Mouse (Mus musculus): ENCODE data around the gene Aip. TPM values are rescaled to one million over a fixed set of nuclear protein-coding genes. Genes with fewer than 3 reads are reported as not detected.
"Not testable (repeated sequence)": the region's sequence is repeated elsewhere in the genome, so short reads cannot be mapped to it uniquely, and the experiment has no call there.

Gene Aip
- polyA plus RNA-seq, 1 experiment from 2014 or later, result 75.9 TPM

DNA sequence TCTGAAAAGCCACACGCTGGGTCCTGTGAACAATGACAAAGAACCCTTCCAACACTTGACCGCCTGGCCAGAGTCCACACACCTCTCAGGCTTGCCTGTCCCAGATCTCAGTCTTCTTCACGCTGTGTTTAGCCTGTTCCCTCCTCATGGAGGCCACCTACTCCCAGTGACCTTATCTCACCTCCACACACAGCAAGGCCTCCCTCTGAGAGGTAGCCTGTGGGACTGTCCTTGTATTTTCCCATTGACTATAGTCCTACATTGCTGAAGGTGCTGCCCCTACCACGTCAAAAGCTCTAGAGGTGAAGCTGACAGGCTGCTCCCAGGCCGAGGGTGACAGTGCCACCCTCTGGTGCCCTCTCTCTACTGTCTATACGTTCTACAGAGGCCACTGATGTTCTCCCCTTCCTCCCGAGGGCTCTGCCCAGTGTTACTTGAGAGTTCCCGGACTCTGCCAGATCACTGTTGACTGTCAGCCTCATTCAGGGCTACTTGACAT lies 45.1 kb downstream of the Aip start:
- Histone ChIP-seq H3K4me1 (no peaks in the 10 kb centered on the region), H3K36me3 (ENCODE audit: poor library complexity, severe bottlenecking) (no peaks in the 10 kb centered on the region), H3K9me3 (replicated peaks) (no peaks in the 10 kb centered on the region), H3K4me3 (no peak overlapping the region), H3K27me3 (0 out of 2 replicates have a peak, but pooled peaks cover 7% of the 10 kb centered on the region), H3K27ac (no peak overlapping the region), H3K9ac (no peak overlapping the region), H3K4me2 (no peak overlapping the region)
- ATAC-seq, result no peak
- WGBS, result 69% methylated on average over 8 of the region's 8 CpGs

DNA sequence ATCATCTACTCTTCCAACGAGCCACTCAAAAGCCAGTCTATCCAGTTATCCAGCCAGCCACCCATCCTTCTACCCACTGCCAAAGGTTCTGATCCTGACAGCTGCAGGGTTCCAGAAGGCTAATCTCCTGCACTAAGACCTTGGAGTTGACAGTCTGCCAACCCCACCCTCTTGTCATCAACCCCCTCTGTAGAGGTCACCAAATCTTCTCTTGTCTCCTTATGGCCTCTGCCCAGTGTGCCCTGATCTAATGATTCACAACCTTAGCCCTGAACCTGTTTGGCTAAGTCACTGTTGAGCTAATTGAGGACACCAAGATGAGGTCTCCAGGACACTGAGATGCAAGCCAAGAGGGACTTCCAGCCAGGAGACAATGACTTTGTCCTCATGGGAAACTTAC lies 46.1 kb downstream of the Aip start:
- no peak overlapping the region for H3K4me2 ChIP-seq
- H3K4me3 ChIP-seq, result no peak overlapping the region
- H3K9me3 ChIP-seq (replicated peaks), result no peaks in the 10 kb centered on the region
- WGBS, result 91% methylated on average over 1 of the region's 1 CpGs
- ATAC-seq, result no peak
- H3K36me3 ChIP-seq (ENCODE audit: poor library complexity, severe bottlenecking), result no peaks in the 10 kb centered on the region
- no peak overlapping the region for H3K27ac ChIP-seq
- no peak overlapping the region for H3K9ac ChIP-seq
- 0 out of 2 replicates have a peak, but pooled peaks cover 7% of the 10 kb centered on the region for H3K27me3 ChIP-seq
- H3K4me1 ChIP-seq, result no peaks in the 10 kb centered on the region

GRCm38 (mm10) chr19:4075531-4075930 lies 50.1 kb downstream of the Aip start:
- no peak overlapping the region for H3K4me3 ChIP-seq
- H3K27me3 ChIP-seq, result no peaks in the 10 kb centered on the region
- H3K9me3 ChIP-seq (replicated peaks), result no peaks in the 10 kb centered on the region
- no peaks in the 10 kb centered on the region for H3K36me3 ChIP-seq (ENCODE audit: poor library complexity, severe bottlenecking)
- H3K4me2 ChIP-seq, result no peak overlapping the region
- WGBS, result 79% methylated on average over 1 of the region's 1 CpGs
- ATAC-seq, result no peak
- H3K27ac ChIP-seq, result no peak overlapping the region
- H3K4me1 ChIP-seq, result no peaks in the 10 kb centered on the region
- no peak overlapping the region for H3K9ac ChIP-seq

DNA sequence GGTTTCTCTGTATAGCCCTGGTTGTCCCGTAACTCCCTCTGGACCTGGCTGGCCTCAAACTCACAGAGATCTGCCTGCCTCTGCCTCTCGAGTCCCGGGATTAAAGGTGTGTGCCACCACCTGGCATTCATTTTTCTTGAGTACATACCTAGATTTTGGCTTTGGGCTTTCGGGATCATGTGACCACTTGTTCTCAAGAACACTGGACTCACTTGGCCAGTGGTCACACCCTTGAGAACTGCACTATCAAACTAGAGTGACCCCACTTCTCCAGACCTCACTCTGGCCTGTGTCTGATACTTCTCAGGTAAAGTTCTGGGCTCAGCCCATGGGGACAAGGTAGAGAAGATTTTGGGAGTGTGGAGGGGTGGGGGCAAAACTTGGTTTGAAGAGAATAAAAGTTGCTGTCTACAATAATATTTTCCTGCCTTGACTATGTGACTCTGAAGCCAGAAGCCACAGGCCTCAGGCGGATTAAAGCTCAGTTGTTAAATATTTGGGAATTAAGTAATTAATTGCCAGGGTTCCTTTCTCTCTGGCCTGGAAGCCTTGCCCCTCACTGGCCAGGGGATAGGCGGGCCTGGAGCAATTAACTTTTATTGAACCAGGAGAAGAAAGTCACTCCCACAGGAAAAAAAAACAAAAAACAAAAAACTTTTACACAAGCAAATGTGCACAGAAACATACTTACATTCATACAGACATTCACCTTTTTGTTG lies 52.8 kb downstream of the Aip start:
- no peaks in the 10 kb centered on the region for H3K4me1 ChIP-seq
- H3K4me3 ChIP-seq, result no peak overlapping the region
- 81% methylated on average over 6 of the region's 6 CpGs for whole genome bisulfite sequencing
- H3K4me2 ChIP-seq, result no peak overlapping the region
- no peak overlapping the region for H3K27ac ChIP-seq
- ATAC-seq, result no peak
- no peaks in the 10 kb centered on the region for H3K27me3 ChIP-seq
- H3K9me3 ChIP-seq (replicated peaks), result no peaks in the 10 kb centered on the region
- no peaks in the 10 kb centered on the region for H3K36me3 ChIP-seq (ENCODE audit: poor library complexity, severe bottlenecking)
- H3K9ac ChIP-seq, result no peak overlapping the region

DNA sequence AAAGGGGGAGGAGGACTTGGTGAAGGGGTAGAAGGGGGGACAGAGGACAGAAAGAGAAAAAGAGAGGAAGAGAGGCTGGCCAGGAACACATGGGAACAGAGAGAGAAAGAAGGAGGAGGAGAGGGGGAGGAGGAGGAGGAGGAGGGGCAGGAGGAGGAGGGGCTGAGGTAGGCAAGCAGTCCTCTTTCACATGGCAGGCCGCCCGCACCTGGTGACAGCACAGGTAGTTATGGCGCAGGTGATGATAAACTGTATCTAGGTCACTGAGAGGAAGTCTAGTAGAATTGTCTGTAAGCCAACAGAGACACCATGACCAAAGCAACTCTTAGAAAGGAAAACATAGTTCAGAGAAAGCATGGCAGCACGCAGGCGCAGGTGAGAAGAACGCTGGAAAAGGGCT lies 54.3 kb downstream of the Aip start:
- Histone ChIP-seq H3K4me3 (no peak overlapping the region), H3K4me2 (no peak overlapping the region), H3K36me3 (ENCODE audit: poor library complexity, severe bottlenecking) (no peaks in the 10 kb centered on the region), H3K27ac (no peak overlapping the region), H3K4me1 (no peaks in the 10 kb centered on the region), H3K27me3 (no peaks in the 10 kb centered on the region), H3K9ac (no peak overlapping the region), H3K9me3 (replicated peaks) (no peaks in the 10 kb centered on the region)
- 88% methylated on average over 6 of the region's 6 CpGs for WGBS
- ATAC-seq, result no peak

- H3K27me3 ChIP-seq, result no peaks in the 10 kb centered on the region
- WGBS, result 83% methylated on average over 8 of the region's 8 CpGs
- H3K4me1 ChIP-seq, result no peaks in the 10 kb centered on the region
- no peak overlapping the region for H3K4me2 ChIP-seq
- no peak overlapping the region for H3K27ac ChIP-seq
- no peaks in the 10 kb centered on the region for H3K36me3 ChIP-seq (ENCODE audit: poor library complexity, severe bottlenecking)
- H3K9me3 ChIP-seq (replicated peaks), result no peaks in the 10 kb centered on the region
- no peak for ATAC-seq
- no peak overlapping the region for H3K4me3 ChIP-seq
- H3K9ac ChIP-seq, result no peak overlapping the region
These were observed 54.9 kb downstream of the Aip start for GRCm38 (mm10) chr19:4070756-4071155.

DNA sequence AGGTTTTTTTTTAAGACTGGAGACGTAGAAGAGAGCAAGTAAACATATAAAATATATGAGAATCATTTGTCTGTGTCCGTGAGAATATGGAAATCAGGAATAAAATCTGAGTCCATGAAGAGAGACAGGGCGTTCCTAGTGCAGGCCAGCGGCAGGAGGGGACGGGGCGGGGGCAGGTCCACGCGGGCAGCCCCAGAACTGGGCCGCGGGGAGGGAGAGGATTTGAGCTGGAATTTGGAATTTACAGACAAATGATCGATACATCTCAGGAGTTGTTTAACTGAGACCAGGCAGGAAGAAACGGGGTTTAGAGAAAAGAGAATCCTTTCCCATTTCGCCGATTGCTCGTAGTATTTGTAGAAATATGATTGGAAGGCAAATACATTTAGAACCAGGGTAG lies 55.3 kb downstream of the Aip start:
- Histone ChIP-seq H3K4me2 (no peak overlapping the region), H3K36me3 (ENCODE audit: poor library complexity, severe bottlenecking) (no peaks in the 10 kb centered on the region), H3K9ac (no peak overlapping the region), H3K4me3 (no peak overlapping the region), H3K27me3 (no peaks in the 10 kb centered on the region), H3K4me1 (no peaks in the 10 kb centered on the region), H3K9me3 (replicated peaks) (no peaks in the 10 kb centered on the region), H3K27ac (no peak overlapping the region)
- ATAC-seq, result no peak
- WGBS, result 74% methylated on average over 15 of the region's 15 CpGs

DNA sequence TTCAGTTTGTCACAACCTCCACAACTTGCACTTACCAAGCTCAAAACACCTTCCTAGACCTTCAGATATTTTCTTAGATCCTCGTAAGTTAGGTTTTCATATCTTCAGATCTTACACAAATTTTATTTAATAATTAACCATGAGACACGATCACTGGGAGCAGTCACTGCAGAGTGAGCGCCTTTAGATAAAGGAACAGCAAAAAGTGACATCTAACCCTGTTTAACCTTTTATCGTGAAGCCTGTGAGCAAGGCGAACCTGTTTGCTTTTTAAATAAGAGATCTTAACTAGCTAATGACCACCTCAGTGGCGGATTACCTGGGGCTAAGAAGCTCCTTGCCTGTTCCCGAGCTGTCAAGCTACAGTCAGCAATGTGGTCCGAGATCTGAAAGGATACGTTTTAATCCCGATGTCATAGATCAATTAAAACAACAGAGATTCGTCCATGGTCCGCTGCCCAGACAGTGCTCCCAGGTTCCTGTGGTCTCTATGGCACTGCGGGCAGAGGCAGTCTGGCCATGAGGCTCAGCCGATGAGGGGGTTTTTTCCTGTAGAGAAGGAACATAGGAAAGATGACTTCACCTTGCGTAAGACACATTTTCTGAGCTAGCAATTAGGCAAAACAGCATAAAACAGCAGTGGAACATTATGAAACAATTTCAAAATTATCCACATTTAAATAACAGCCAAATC lies 56.8 kb downstream of the Aip start:
- H3K27me3 ChIP-seq, result no peaks in the 10 kb centered on the region
- no peaks in the 10 kb centered on the region for H3K36me3 ChIP-seq (ENCODE audit: poor library complexity, severe bottlenecking)
- no peak for ATAC-seq
- no peak overlapping the region for H3K4me3 ChIP-seq
- H3K9me3 ChIP-seq (replicated peaks), result no peaks in the 10 kb centered on the region
- no peak overlapping the region for H3K27ac ChIP-seq
- H3K4me2 ChIP-seq, result no peak overlapping the region
- no peak overlapping the region for H3K9ac ChIP-seq
- 60% methylated on average over 15 of the region's 15 CpGs for WGBS
- no peaks in the 10 kb centered on the region for H3K4me1 ChIP-seq

DNA sequence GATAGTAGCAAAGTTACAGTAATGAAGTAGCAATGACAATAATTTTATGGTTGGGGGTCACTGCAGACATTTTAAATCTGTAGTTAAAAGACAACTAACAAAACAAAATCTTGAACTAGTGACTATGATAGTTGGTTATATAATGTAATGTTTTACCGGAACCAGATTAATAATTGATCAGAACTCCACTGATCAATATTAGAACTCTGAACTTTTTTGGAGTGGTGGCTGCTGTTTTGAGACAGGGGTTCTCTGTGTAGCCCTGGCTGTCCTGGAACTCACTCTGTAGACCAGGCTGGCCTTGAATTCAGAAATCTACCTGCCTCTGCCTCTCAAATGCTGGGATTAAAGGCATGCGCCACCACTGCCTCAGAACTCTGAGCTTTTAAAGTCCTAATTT lies 57.4 kb downstream of the Aip start:
- H3K4me1 ChIP-seq; H3K27ac ChIP-seq; H3K4me2 ChIP-seq; H3K4me3 ChIP-seq; ATAC-seq; H3K9ac ChIP-seq; H3K9me3 ChIP-seq (replicated peaks); H3K36me3 ChIP-seq (ENCODE audit: poor library complexity, severe bottlenecking); H3K27me3 ChIP-seq: not testable (repeated sequence)
- 91% methylated on average over 2 of the region's 2 CpGs for WGBS

DNA sequence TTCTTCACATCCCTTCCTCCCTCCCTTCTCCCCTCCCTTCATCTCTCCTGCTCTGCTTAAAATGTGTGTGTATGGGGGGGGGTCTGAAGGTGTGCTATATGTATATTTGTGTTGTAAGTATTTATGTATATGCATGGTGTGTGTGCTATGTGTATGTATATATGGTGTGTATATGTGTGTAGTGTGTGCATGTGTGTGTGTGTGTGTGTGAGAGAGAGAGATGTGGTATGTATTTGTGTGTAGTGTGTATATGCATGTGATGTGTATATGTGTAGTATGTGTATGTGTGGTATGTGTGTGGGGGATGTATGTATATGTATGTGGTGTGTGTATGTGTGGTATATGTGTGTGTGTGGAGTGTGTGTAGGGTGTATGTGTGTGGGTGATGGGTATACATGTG lies 58.8 kb downstream of the Aip start:
- Histone ChIP-seq H3K27ac (no peak overlapping the region), H3K9ac (no peak overlapping the region), H3K9me3 (replicated peaks) (no peaks in the 10 kb centered on the region), H3K4me2 (no peak overlapping the region), H3K4me1 (no peaks in the 10 kb centered on the region), H3K36me3 (ENCODE audit: poor library complexity, severe bottlenecking) (no peaks in the 10 kb centered on the region), H3K4me3 (no peak overlapping the region), H3K27me3 (no peaks in the 10 kb centered on the region)
- no peak for ATAC-seq

GRCm38 (mm10) chr19:4066280-4066679 lies 59.4 kb downstream of the Aip start:
- Histone ChIP-seq H3K4me1 (no peaks in the 10 kb centered on the region), H3K9me3 (replicated peaks) (no peaks in the 10 kb centered on the region), H3K4me3 (no peak overlapping the region), H3K27me3 (no peaks in the 10 kb centered on the region), H3K4me2 (no peak overlapping the region), H3K36me3 (ENCODE audit: poor library complexity, severe bottlenecking) (no peaks in the 10 kb centered on the region), H3K27ac (no peak overlapping the region), H3K9ac (no peak overlapping the region)
- 89% methylated on average over 6 of the region's 6 CpGs for WGBS
- ATAC-seq, result no peak

DNA sequence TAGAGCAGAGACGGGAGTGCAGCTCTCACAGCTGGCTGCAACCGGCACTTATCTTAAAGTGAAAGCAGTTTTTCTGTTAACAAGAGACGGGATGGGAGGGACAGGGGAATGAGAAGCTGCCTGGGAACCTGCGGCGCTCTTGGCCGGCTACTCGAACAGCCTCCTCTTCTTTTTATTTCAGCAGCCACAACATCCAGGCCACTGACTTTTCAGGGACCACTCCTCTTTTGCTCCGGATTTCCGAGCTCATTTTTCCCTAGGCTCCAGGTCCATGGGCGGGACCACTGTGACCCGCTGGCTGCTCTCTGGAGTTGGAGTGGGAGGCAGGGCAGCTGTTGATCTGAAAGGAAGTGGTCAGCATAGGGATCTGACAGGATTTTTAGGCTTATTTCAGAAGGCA lies 61.2 kb downstream of the Aip start:
- 46% methylated on average over 6 of the region's 11 CpGs for WGBS
- not testable (repeated sequence) for H3K9me3 ChIP-seq (replicated peaks); H3K36me3 ChIP-seq (ENCODE audit: poor library complexity, severe bottlenecking); ATAC-seq; H3K27me3 ChIP-seq; H3K4me1 ChIP-seq; H3K9ac ChIP-seq; H3K27ac ChIP-seq; H3K4me2 ChIP-seq; H3K4me3 ChIP-seq

Data from forebrain, embryonic 13.5 days (tissue).